Mouse (Mus musculus) testis, adult 2 months (tissue): ENCODE measurements around the gene Ston1.

ENCODE experiments used
- CTCF ChIP-seq: fragments of 200-500 bp; IDR thresholded peaks from 2 replicates; pipeline ENCODE4 v1.5.1; 2012; ENCODE audit warnings: low read depth, mild to moderate bottlenecking, inconsistent platforms, low read length, moderate library complexity; ENCODE audit not compliant: control insufficient read depth, insufficient read depth, insufficient replicate concordance
- POLR2A ChIP-seq: fragments of 200-500 bp; IDR thresholded peaks from 2 replicates; pipeline ENCODE4 v1.6.1; 2012; ENCODE audit warnings: low read depth, mild to moderate bottlenecking, inconsistent platforms, low read length, moderate library complexity; ENCODE audit not compliant: control insufficient read depth

GRCm38 (mm10) chr17:88603943-88604342, 6.5 kb downstream of the Ston1 start:
- TF ChIP-seq POLR2A (no peak), CTCF (no peak)
